Mouse (Mus musculus) liver, embryonic 12.5 days (tissue): ENCODE measurements around the gene Bst2. TPM values are rescaled to one million over a fixed set of nuclear protein-coding genes. Genes with fewer than 3 reads are reported as not detected.

ENCODE experiments used
- ATAC-seq: fragments of 200-750 bp; cut with Nextera tagmentation; 2 replicates; pipeline ENCODE4 v1.8.0; 2017; ENCODE audit warnings: moderate number of reproducible peaks, mild to moderate bottlenecking, moderate library complexity
- H3K27ac ChIP-seq: fragments of 300-500 bp; sonication (generic); 2 replicates; pipeline ENCODE4 v1.5.1; 2016; ENCODE audit warnings: mild to moderate bottlenecking
- H3K27me3 ChIP-seq: fragments of 300-500 bp; sonication (generic); replicated peaks from 2 replicates; pipeline ENCODE4 v1.6.1; 2016; ENCODE audit warnings: mild to moderate bottlenecking, moderate library complexity
- H3K36me3 ChIP-seq: fragments of 300-500 bp; sonication (generic); 2 replicates; pipeline ENCODE4 v1.6.1; 2016; ENCODE audit warnings: mild to moderate bottlenecking, moderate library complexity
- H3K4me1 ChIP-seq: fragments of 300-500 bp; sonication (generic); 2 replicates; pipeline ENCODE4 v1.6.1; 2016
- H3K4me2 ChIP-seq: fragments of 300-500 bp; sonication (generic); 2 replicates; pipeline ENCODE4 v1.6.1; 2016; ENCODE audit warnings: mild to moderate bottlenecking, moderate library complexity
- H3K4me3 ChIP-seq: fragments of 300-500 bp; sonication (generic); 2 replicates; pipeline ENCODE4 v1.5.1; 2016; ENCODE audit warnings: mild to moderate bottlenecking, moderate library complexity
- H3K9ac ChIP-seq: fragments of 300-500 bp; sonication (generic); 2 replicates; pipeline ENCODE4 v1.6.1; 2016; ENCODE audit warnings: mild to moderate bottlenecking, moderate library complexity
- H3K9me3 ChIP-seq: fragments of 300-500 bp; sonication (generic); replicated peaks from 2 replicates; pipeline ENCODE4 v1.6.1; 2016; ENCODE audit warnings: mild to moderate bottlenecking, moderate library complexity
- WGBS: fragments of 180-500 bp; shearing (Covaris S2); methylation state at CpG from one replicate; pipeline ENCODE4 v1.1.7; 2016; ENCODE audit not compliant: insufficient replicate concordance; 5-methylcytosine and 5-hydroxymethylcytosine counted together
- polyA plus RNA-seq: library from polyadenylated mRNA; unstranded; fragments of >200 nt; fragmentation: Nextera tagmentation; extraction: Ambion mirVana; gene quantifications from 2 replicates; pipeline ENCODE4 v1.2.1, GENCODE M21; 2016

Bst2 gene
- 28.7 and 29.4 TPM in 2 replicates for polyA plus RNA-seq

GRCm38 (mm10) chr8:71537028-71537867, at the start of gene Bst2:
Bst2 (minus strand) TSS chr8:71537456.
- Histone ChIP-seq H3K4me3 (peak within 1 kb of the TSS; percentile 71), H3K4me1 (peaks cover 32% of the 10 kb centered on the region), H3K36me3 (no peaks in the 10 kb centered on the region), H3K9me3 (no peaks in the 10 kb centered on the region), H3K27ac (peak within 1 kb of the TSS; percentile 78), H3K9ac (peak within 1 kb of the TSS; percentile 76), H3K27me3 (peaks cover 4% of the 10 kb centered on the region; the same call in 1 of the 2 replicates), H3K4me2 (peak within 1 kb of the TSS; percentile 83)
- peak; percentile 89 for ATAC-seq
- 3% methylated on average over 37 of the region's 37 CpGs for WGBS

DNA sequence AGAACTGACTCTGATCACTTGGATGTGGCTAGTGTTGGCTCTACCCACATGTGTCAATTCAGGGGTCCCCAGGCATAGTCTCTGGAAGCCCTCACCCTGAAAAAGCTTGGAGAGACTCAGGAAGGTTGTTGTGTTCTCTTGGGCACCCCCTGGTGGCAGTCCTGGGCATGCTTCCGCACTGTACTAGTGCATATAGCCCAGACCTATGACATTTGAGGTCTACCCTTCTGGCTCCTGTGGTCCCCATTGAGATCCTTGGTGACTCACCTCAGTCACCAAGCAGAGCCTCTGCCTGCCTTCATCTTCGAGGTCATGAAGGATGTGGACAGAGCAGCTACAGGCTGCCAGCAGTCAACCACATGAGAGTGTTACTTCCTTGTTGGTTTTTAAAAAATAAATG, 49.6 kb upstream of the Bst2 start:
- peaks cover 18% of the 10 kb centered on the region for H3K4me1 ChIP-seq
- ATAC-seq = no peak
- WGBS = 44% methylated on average over 2 of the region's 2 CpGs

GRCm38 (mm10) chr8:71580201-71580600, 42.9 kb upstream of the Bst2 start:
- WGBS = 58% methylated on average over 9 of the region's 9 CpGs
- Histone ChIP-seq H3K27me3 (peaks cover 20% of the 10 kb centered on the region), H3K36me3 (0 out of 2 replicates have a peak, but pooled peaks cover 1% of the 10 kb centered on the region), H3K4me2 (no peak overlapping the region), H3K9ac (no peak overlapping the region), H3K9me3 (no peaks in the 10 kb centered on the region), H3K4me1 (no peaks in the 10 kb centered on the region), H3K4me3 (no peak overlapping the region), H3K27ac (no peak overlapping the region)
- no peak for ATAC-seq

More for the DNA sequence above, 49.6 kb upstream of the Bst2 start:
- Histone ChIP-seq H3K27me3 (peaks cover 14% of the 10 kb centered on the region), H3K27ac (no peak overlapping the region), H3K9me3 (no peaks in the 10 kb centered on the region), H3K36me3 (0 out of 2 replicates have a peak, but pooled peaks cover 4% of the 10 kb centered on the region), H3K4me2 (no peak overlapping the region), H3K9ac (no peak overlapping the region), H3K4me3 (no peak overlapping the region)

GRCm38 (mm10) chr8:71579476-71579875, 42.2 kb upstream of the Bst2 start:
- H3K27me3 ChIP-seq = peaks cover 16% of the 10 kb centered on the region
- 85% methylated on average over 14 of the region's 14 CpGs for WGBS
- H3K4me1 ChIP-seq = no peaks in the 10 kb centered on the region
- no peak for ATAC-seq
- no peaks in the 10 kb centered on the region for H3K9me3 ChIP-seq
- no peak overlapping the region for H3K4me2 ChIP-seq
- H3K27ac ChIP-seq = no peak overlapping the region
- no peak overlapping the region for H3K9ac ChIP-seq
- H3K36me3 ChIP-seq = no peaks in the 10 kb centered on the region
- no peak overlapping the region for H3K4me3 ChIP-seq

DNA sequence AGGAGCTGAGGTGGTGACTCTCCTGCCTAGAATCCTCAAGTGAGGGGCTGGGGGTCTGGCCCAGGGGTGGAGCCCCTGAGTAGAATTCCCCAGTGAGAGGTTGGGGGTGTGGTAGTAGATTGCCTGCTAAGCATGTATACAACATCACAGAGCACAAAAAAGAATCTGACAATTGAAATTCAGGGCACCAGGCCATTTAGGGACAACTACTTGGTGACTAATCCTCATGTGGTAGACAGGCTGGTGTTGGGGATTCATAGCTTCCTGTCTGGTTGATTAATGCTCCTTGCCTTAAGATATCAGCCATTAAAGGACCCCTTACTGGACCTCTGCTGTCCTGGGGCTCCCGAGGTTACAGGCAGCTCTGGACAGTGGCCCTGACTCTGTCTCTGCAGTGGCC, 41.8 kb upstream of the Bst2 start:
- no peak overlapping the region for H3K4me3 ChIP-seq
- no peaks in the 10 kb centered on the region for H3K9me3 ChIP-seq
- H3K4me2 ChIP-seq = no peak overlapping the region
- no peak overlapping the region for H3K27ac ChIP-seq
- no peak overlapping the region for H3K9ac ChIP-seq
- peaks cover 12% of the 10 kb centered on the region for H3K27me3 ChIP-seq
- ATAC-seq = no peak
- WGBS = 55% methylated on average over 1 of the region's 1 CpGs
- H3K4me1 ChIP-seq = no peaks in the 10 kb centered on the region
- H3K36me3 ChIP-seq = no peaks in the 10 kb centered on the region

DNA sequence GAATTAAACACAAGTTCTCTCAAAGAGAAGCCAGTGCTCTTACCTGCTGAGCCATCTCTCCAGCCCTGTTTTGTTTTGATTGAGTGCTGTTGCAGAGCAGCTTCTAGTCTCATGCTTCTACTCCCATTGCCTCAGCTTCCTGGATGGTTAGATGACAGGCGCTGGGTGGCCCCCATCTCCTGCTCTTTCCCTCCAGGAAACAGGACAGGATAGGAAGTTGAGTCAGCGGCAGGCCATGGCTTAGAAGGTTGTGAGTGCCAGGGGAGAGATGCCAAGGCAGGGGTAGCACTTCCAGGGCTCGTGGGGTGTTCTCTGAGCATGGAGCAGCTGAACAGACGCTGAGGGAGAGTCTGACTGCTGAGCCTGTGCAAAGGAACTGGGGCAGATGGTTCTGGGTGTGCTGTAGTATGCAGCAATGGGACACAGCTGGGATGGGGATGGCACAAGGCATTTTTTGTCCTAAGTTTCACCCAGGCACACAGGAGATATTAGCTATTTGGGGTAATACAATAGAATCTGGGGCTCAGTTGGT, 40.7 kb upstream of the Bst2 start:
- H3K36me3 ChIP-seq = no peaks in the 10 kb centered on the region
- no peak overlapping the region for H3K27ac ChIP-seq
- WGBS = 50% methylated on average over 4 of the region's 4 CpGs
- H3K4me1 ChIP-seq = no peaks in the 10 kb centered on the region
- H3K27me3 ChIP-seq = peaks cover 6% of the 10 kb centered on the region; the same call in 1 of the 2 replicates
- no peak overlapping the region for H3K4me2 ChIP-seq
- no peaks in the 10 kb centered on the region for H3K9me3 ChIP-seq
- H3K4me3 ChIP-seq = no peak overlapping the region
- H3K9ac ChIP-seq = no peak overlapping the region
- no peak for ATAC-seq

DNA sequence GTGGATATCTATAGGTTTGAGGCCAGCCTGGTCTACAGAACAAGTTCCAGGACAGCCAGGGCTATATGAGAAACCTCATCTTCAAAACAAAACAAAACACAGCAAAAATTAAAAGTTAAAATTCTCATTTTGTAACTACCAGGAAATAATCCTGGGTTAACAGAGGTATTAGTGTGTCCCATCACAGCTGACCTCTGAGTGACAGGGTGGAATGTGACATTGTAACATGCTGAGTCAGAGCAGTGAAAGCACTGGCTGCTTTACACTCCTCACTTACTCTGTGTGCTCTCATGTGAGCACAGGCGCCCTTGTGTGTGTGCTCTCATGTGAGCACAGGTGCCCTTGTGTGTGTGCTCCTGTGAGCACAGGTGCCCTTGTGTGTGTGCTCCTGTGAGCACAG, 37.8 kb upstream of the Bst2 start:
- ATAC-seq = no peak

GRCm38 (mm10) chr8:71574426-71574825, 37.2 kb upstream of the Bst2 start:
- ATAC-seq = no peak

More for the DNA sequence above, 37.8 kb upstream of the Bst2 start:
- H3K4me2 ChIP-seq = no peak overlapping the region
- no peaks in the 10 kb centered on the region for H3K36me3 ChIP-seq
- no peak overlapping the region for H3K4me3 ChIP-seq
- H3K9me3 ChIP-seq = no peaks in the 10 kb centered on the region
- H3K27ac ChIP-seq = no peak overlapping the region
- peaks cover 20% of the 10 kb centered on the region for H3K27me3 ChIP-seq
- 56% methylated on average over 1 of the region's 1 CpGs for WGBS
- no peak overlapping the region for H3K9ac ChIP-seq
- peaks cover 11% of the 10 kb centered on the region for H3K4me1 ChIP-seq

GRCm38 (mm10) chr8:71572847-71573633, 35.8 kb upstream of the Bst2 start:
- no peak overlapping the region for H3K9ac ChIP-seq
- H3K9me3 ChIP-seq = no peaks in the 10 kb centered on the region
- H3K4me2 ChIP-seq = no peak overlapping the region
- H3K4me1 ChIP-seq = peaks cover 21% of the 10 kb centered on the region
- H3K36me3 ChIP-seq = no peaks in the 10 kb centered on the region
- peaks cover 40% of the 10 kb centered on the region for H3K27me3 ChIP-seq
- H3K4me3 ChIP-seq = no peak overlapping the region
- ATAC-seq = no peak
- H3K27ac ChIP-seq = no peak overlapping the region
- WGBS = 76% methylated on average over 9 of the region's 9 CpGs

More at GRCm38 (mm10) chr8:71574426-71574825, 37.2 kb upstream of the Bst2 start:
- Histone ChIP-seq H3K9ac (no peak overlapping the region), H3K27me3 (peaks cover 26% of the 10 kb centered on the region), H3K36me3 (no peaks in the 10 kb centered on the region), H3K4me1 (peaks cover 17% of the 10 kb centered on the region), H3K27ac (no peak overlapping the region), H3K4me3 (no peak overlapping the region), H3K4me2 (no peak overlapping the region), H3K9me3 (no peaks in the 10 kb centered on the region)
- WGBS = 60% methylated on average over 7 of the region's 7 CpGs

- Histone ChIP-seq H3K27ac (no peak overlapping the region), H3K9me3 (no peaks in the 10 kb centered on the region), H3K4me2 (no peak overlapping the region), H3K36me3 (no peaks in the 10 kb centered on the region), H3K4me3 (no peak overlapping the region), H3K27me3 (peaks cover 49% of the 10 kb centered on the region), H3K4me1 (peaks cover 21% of the 10 kb centered on the region), H3K9ac (no peak overlapping the region)
- no peak for ATAC-seq
- 64% methylated on average over 2 of the region's 2 CpGs for WGBS
Observed at GRCm38 (mm10) chr8:71572077-71572476, 34.8 kb upstream of the Bst2 start.

GRCm38 (mm10) chr8:71570291-71570954, 33.2 kb upstream of the Bst2 start:
- H3K4me2 ChIP-seq = peak overlapping the region; percentile 80
- H3K9me3 ChIP-seq = no peaks in the 10 kb centered on the region
- no peaks in the 10 kb centered on the region for H3K36me3 ChIP-seq
- H3K4me3 ChIP-seq = peak overlapping the region; percentile 55
- peak; percentile 78 for ATAC-seq
- no peak overlapping the region for H3K27ac ChIP-seq
- peaks cover 21% of the 10 kb centered on the region for H3K4me1 ChIP-seq
- 1% methylated on average over 41 of the region's 41 CpGs for WGBS
- peak overlapping the region; percentile 53 for H3K9ac ChIP-seq
- peaks cover 64% of the 10 kb centered on the region for H3K27me3 ChIP-seq
